Comparison of ENCODE assay signal across 30 mouse cellular contexts in genomic region chr16:45579883-45580282, GRCm38 (mm10). TPM values are rescaled to one million over a fixed set of nuclear protein-coding genes. Genes with fewer than 3 reads are reported as not detected.
DNase-seq lines count a peak whose midpoint lies in the region; ATAC-seq and TF ChIP-seq lines count a peak whose summit lies in the region.
"Had no signal": no experiment of that assay in that cellular context is flagged by ENCODE, and none has a peak within 500 bp of the region (broad histone marks: within the 10 kb centered on the region; RNA-seq: fewer than 3 reads in every experiment).

No protein-coding gene starts in this region.

- H3K4me3 ChIP-seq in liver, adult 2 months (ENCODE audit: insufficient read depth, low read depth, low read length), result no peak overlapping the region
- H3K4me3 ChIP-seq in liver, embryonic 12.5 days, result no peak overlapping the region
- H3K4me3 ChIP-seq in CH12.LX (replicated peaks in 1 of 3; ENCODE audit: low read depth in 2 of 3, low read length in 2 of 3, poor library complexity in 1 of 3) (no peak overlapping the region), ES-E14 (ENCODE audit: insufficient read depth in 1 of 2, low read depth in 1 of 2, low read length in 2 of 2, poor library complexity in 1 of 2, severe bottlenecking in 1 of 2) (no peak overlapping the region)
- H3K4me3 ChIP-seq in midbrain, embryonic 13.5 days (replicated peaks), result no peak overlapping the region
- H3K4me3 ChIP-seq: embryonic facial prominence, embryonic 12.5 days; erythroblast, embryonic 14.5 days; forebrain, embryonic 13.5 days; hindbrain, embryonic 10.5 days; kidney, embryonic 15.5 days; limb, embryonic 13.5 days; midbrain, embryonic 10.5 days; myocyte; neural tube, embryonic 15.5 days; stomach, embryonic 15.5 days had no signal

- H3K36me3 ChIP-seq in liver, adult 2 months (ENCODE audit: control insufficient read depth, insufficient read depth, low read length), result no peaks in the 10 kb centered on the region
- H3K36me3 ChIP-seq in liver, embryonic 12.5 days, result no peaks in the 10 kb centered on the region
- H3K36me3 ChIP-seq in CH12.LX (replicated peaks in 1 of 2; ENCODE audit: control insufficient read depth in 1 of 2, insufficient read depth in 1 of 2, low read length in 1 of 2) (no peaks in the 10 kb centered on the region), ES-E14 (ENCODE audit: control insufficient read depth, insufficient read depth, low read length, poor library complexity, severe bottlenecking) (no peaks in the 10 kb centered on the region)
- no peaks in the 10 kb centered on the region for H3K36me3 ChIP-seq in midbrain, embryonic 13.5 days
- H3K36me3 ChIP-seq: embryonic facial prominence, embryonic 12.5 days; hindbrain, embryonic 10.5 days; kidney, embryonic 15.5 days; limb, embryonic 13.5 days; midbrain, embryonic 10.5 days; neural tube, embryonic 15.5 days; stomach, embryonic 15.5 days had no signal

- dilution Hi-C loops in CH12.LX (cut with MboI; ENCODE audit: extremely low pct_ligation_motif_present, extremely low pct_unique_long_range_greater_than_20kb, low sequenced_read_pairs), result no loop called here

- TF ChIP-seq POLR2A in liver, adult 2 months (IDR thresholded peaks at IDR 0.05; ENCODE audit: extremely low read depth, insufficient read depth, low read length), result no peak
- TF ChIP-seq POLR2A in CH12.LX (IDR thresholded peaks at IDR 0.05; ENCODE audit: low read depth, low read length), result no peak

- H3K27ac ChIP-seq in liver, adult 2 months (replicated peaks; ENCODE audit: insufficient read depth, low read depth, low read length), result no peak overlapping the region
- no peak overlapping the region for H3K27ac ChIP-seq in liver, embryonic 12.5 days
- H3K27ac ChIP-seq in CH12.LX (ENCODE audit: insufficient read depth, low read depth), result no peak overlapping the region
- no peak overlapping the region for H3K27ac ChIP-seq in ES-E14 (ENCODE audit: insufficient read depth, low read depth, low read length, poor library complexity, severe bottlenecking)
- H3K27ac ChIP-seq in midbrain, embryonic 13.5 days, result no peak overlapping the region
- H3K27ac ChIP-seq: embryonic facial prominence, embryonic 12.5 days; forebrain, embryonic 13.5 days; hindbrain, embryonic 10.5 days; kidney, embryonic 15.5 days; limb, embryonic 13.5 days; midbrain, embryonic 10.5 days; neural tube, embryonic 15.5 days; stomach, embryonic 15.5 days had no signal

- H3K4me1 ChIP-seq in liver, adult 2 months (ENCODE audit: control insufficient read depth, insufficient read depth, low read length), result no peaks in the 10 kb centered on the region
- H3K4me1 ChIP-seq in liver, embryonic 12.5 days, result peaks cover 8% of the 10 kb centered on the region
- H3K4me1 ChIP-seq in CH12.LX (ENCODE audit: control insufficient read depth in 1 of 2, insufficient read depth in 2 of 2), result peaks cover 0 to 2% of the 10 kb centered on the region in 2 experiments; a peak in 1 of 4 replicates
- H3K4me1 ChIP-seq in ES-E14 (ENCODE audit: control insufficient read depth in 2 of 2, insufficient read depth in 2 of 2, low read length in 2 of 2, poor library complexity in 1 of 2), result no peaks in the 10 kb centered on the region
- H3K4me1 ChIP-seq in midbrain, embryonic 13.5 days (replicated peaks), result no peaks in the 10 kb centered on the region
- H3K4me1 ChIP-seq: embryonic facial prominence, embryonic 12.5 days; forebrain, embryonic 13.5 days; hindbrain, embryonic 10.5 days; kidney, embryonic 15.5 days; limb, embryonic 13.5 days; midbrain, embryonic 10.5 days; neural tube, embryonic 15.5 days; stomach, embryonic 15.5 days had no signal

- in situ Hi-C loops in CH12.LX (cut with MboI; ENCODE audit: low pct_ligation_motif_present, low pct_unique_long_range_greater_than_20kb, low sequenced_read_pairs), result loop anchor here (10.0 kb wide), 1 partner anchor 55 kb away; no protein-coding TSS in a partner anchor
- in situ Hi-C loops in ES-E14 (cut with MboI; ENCODE audit: low sequenced_read_pairs in 2 of 2, unreplicated experiment in 2 of 2), result no loop called here

- no peaks in the 10 kb centered on the region for H3K79me2 ChIP-seq in liver, adult 2 months (ENCODE audit: control insufficient read depth, insufficient read depth, low read length)
- no peaks in the 10 kb centered on the region for H3K79me2 ChIP-seq in CH12.LX (replicated peaks; ENCODE audit: control insufficient read depth, extremely low read depth, insufficient read depth, poor library complexity, severe bottlenecking)

- no peak for TF ChIP-seq EP300 in CH12.LX (IDR thresholded peaks at IDR 0.05; ENCODE audit: low read length)

- H3K9ac ChIP-seq in liver, adult 2 months (ENCODE audit: low read depth, low read length), result no peak overlapping the region
- H3K9ac ChIP-seq in liver, embryonic 12.5 days, result no peak overlapping the region
- H3K9ac ChIP-seq in CH12.LX (ENCODE audit: insufficient read depth, low read depth), result no peak overlapping the region
- H3K9ac ChIP-seq in ES-E14 (ENCODE audit: insufficient read depth, low read depth, low read length, poor library complexity, severe bottlenecking), result no peak overlapping the region
- no peak overlapping the region for H3K9ac ChIP-seq in midbrain, embryonic 13.5 days (replicated peaks)
- H3K9ac ChIP-seq: embryonic facial prominence, embryonic 12.5 days; forebrain, embryonic 13.5 days; kidney, embryonic 15.5 days; limb, embryonic 13.5 days; neural tube, embryonic 15.5 days; stomach, embryonic 15.5 days had no signal

- no peaks in the 10 kb centered on the region for H3K9me3 ChIP-seq in liver, embryonic 12.5 days (replicated peaks)
- H3K9me3 ChIP-seq in CH12.LX (replicated peaks; ENCODE audit: low read length) (no peaks in the 10 kb centered on the region), ES-E14 (ENCODE audit: control insufficient read depth, insufficient read depth, low read depth, low read length) (no peaks in the 10 kb centered on the region)
- H3K9me3 ChIP-seq in midbrain, embryonic 13.5 days, result no peaks in the 10 kb centered on the region
- H3K9me3 ChIP-seq: embryonic facial prominence, embryonic 12.5 days; forebrain, embryonic 13.5 days; hindbrain, embryonic 10.5 days; kidney, embryonic 15.5 days; limb, embryonic 13.5 days; midbrain, embryonic 10.5 days; neural tube, embryonic 15.5 days; stomach, embryonic 15.5 days had no signal

- no peaks in the 10 kb centered on the region for H3K27me3 ChIP-seq in liver, adult 2 months (ENCODE audit: control insufficient read depth, insufficient read depth, low read length)
- H3K27me3 ChIP-seq in liver, embryonic 12.5 days (replicated peaks), result no peaks in the 10 kb centered on the region
- H3K27me3 ChIP-seq in CH12.LX (replicated peaks), result no peaks in the 10 kb centered on the region
- H3K27me3 ChIP-seq in midbrain, embryonic 13.5 days, result no peaks in the 10 kb centered on the region
- H3K27me3 ChIP-seq: embryonic facial prominence, embryonic 12.5 days; forebrain, embryonic 13.5 days; kidney, embryonic 15.5 days; neural tube, embryonic 15.5 days; stomach, embryonic 15.5 days had no signal

- no peak for TF ChIP-seq CTCF in liver, adult 2 months (IDR thresholded peaks at IDR 0.05; ENCODE audit: low read depth, low read length)
- TF ChIP-seq CTCF in CH12.LX (conservative IDR thresholded peaks at IDR 0.05 in 1 of 2, IDR thresholded peaks at IDR 0.05 in 1 of 2; ENCODE audit: low read depth in 2 of 2, low read length in 2 of 2), result peak in 1 of 2 experiments; percentile 60; a peak in 2 of 4 replicates

- TF ChIP-seq RAD21 in CH12.LX (IDR thresholded peaks at IDR 0.05; ENCODE audit: low read depth, low read length), result peak; percentile 24

- H3K4me2 ChIP-seq in liver, embryonic 12.5 days, result no peak overlapping the region
- H3K4me2 ChIP-seq in CH12.LX (ENCODE audit: insufficient read depth, low read depth, poor library complexity, severe bottlenecking), result 0 out of 2 replicates have a peak overlapping the region, but pooled peaks have one; percentile 8
- H3K4me2 ChIP-seq in midbrain, embryonic 13.5 days (replicated peaks), result no peak overlapping the region
- H3K4me2 ChIP-seq: embryonic facial prominence, embryonic 12.5 days; forebrain, embryonic 13.5 days; kidney, embryonic 15.5 days; limb, embryonic 13.5 days; neural tube, embryonic 15.5 days; stomach, embryonic 15.5 days had no signal

- no peak for ATAC-seq in liver, embryonic 12.5 days
- ATAC-seq in megakaryocyte progenitor cell, adult 5-6 weeks (replicated peaks; ENCODE audit: poor library complexity), result peak; percentile 37
- no peak for ATAC-seq in midbrain, embryonic 13.5 days
- ATAC-seq: activated CD4-positive, CD25-positive, alpha-beta regulatory T cell, adult 4 months; forebrain, embryonic 13.5 days had no signal

- peak; percentile 5 for DNase-seq in liver, adult 2 months (ENCODE audit: extremely low read depth, low read depth, low spot score)
- DNase-seq in CH12.LX (ENCODE audit: extremely low read depth) (no peak), ES-E14 (ENCODE audit: low read depth, low spot score) (no peak)
- DNase-seq in spleen, postnatal 10 days (ENCODE audit: low spot score in 2 of 2), result no peak
- DNase-seq: adrenal gland, postnatal 14 days; cerebellum, adult 11 months; cerebellum, postnatal 10 days; gastrocnemius, postnatal 14 days; kidney, postnatal 4 days; spleen, adult 18-20 months had no signal

- 41% methylated on average over 12 of the region's 12 CpGs for WGBS in liver, adult 2 months
- 51% methylated on average over 12 of the region's 12 CpGs for WGBS in liver, embryonic 12.5 days (ENCODE audit: insufficient replicate concordance)
- 66% methylated on average over 12 of the region's 12 CpGs for WGBS in midbrain, embryonic 13.5 days

RNA-seq across cellular contexts. Expression of gene Gcsam, which starts 30.3 kb away (rescaled TPM):
- 0.09 and 0.20 TPM in 2 replicates for total RNA-seq in liver, adult 2 months (2014; rRNA removed)
- 0.05 and 0.15 TPM in 2 replicates for polyA plus RNA-seq in liver, adult 2 months (2012; rRNA removed)
- polyA plus RNA-seq in liver, embryonic 12.5 days (2016; fragmentation: Nextera tagmentation; extraction: Ambion mirVana), result 1.8 and 2.3 TPM in 2 replicates
- total RNA-seq in CH12.LX (2012; rRNA removed) (not detected in 2 replicates), CH12.LX (2014; rRNA removed) (not detected in 2 replicates), ES-E14 (2012; rRNA removed) (not detected in 2 replicates)
- polyA plus RNA-seq in CH12.LX (2012; ENCODE audit: insufficient read length, low read depth), result not detected in 2 replicates
- 0.35 and 0.46 TPM in 2 replicates for total RNA-seq in megakaryocyte progenitor cell, adult 5-6 weeks (2015)
- 0.30 TPM in 1 of 2 replicates, not detected in the other for total RNA-seq in megakaryocyte progenitor cell, adult 5-6 weeks (2017)
- not detected in 2 replicates for polyA plus RNA-seq in midbrain, embryonic 13.5 days (2015; fragmentation: Nextera tagmentation; extraction: Ambion mirVana)
- total RNA-seq: adrenal gland, postnatal 14 days; layer of hippocampus, postnatal 14 days; left cerebral cortex, postnatal 14 days had no signal
- polyA plus RNA-seq: erythroblast, embryonic 14.5 days; forebrain, embryonic 13.5 days; myocyte; neural tube, embryonic 15.5 days had no signal

RNA-seq across cellular contexts. Expression of gene Slc9c1, which starts 44.8 kb away (rescaled TPM):
- total RNA-seq in liver, adult 2 months (2014; rRNA removed), result not detected in 2 replicates
- not detected in 2 replicates for polyA plus RNA-seq in liver, adult 2 months (2012; rRNA removed)
- not detected in 2 replicates for polyA plus RNA-seq in liver, embryonic 12.5 days (2016; fragmentation: Nextera tagmentation; extraction: Ambion mirVana)
- total RNA-seq in CH12.LX (2012; rRNA removed), result not detected in 2 replicates
- total RNA-seq in CH12.LX (2014; rRNA removed), result not detected in 2 replicates
- polyA plus RNA-seq in CH12.LX (2012; ENCODE audit: insufficient read length, low read depth), result not detected in 2 replicates
- not detected in 2 replicates for total RNA-seq in ES-E14 (2012; rRNA removed)
- not detected in 2 replicates for total RNA-seq in megakaryocyte progenitor cell, adult 5-6 weeks (2015)
- total RNA-seq in megakaryocyte progenitor cell, adult 5-6 weeks (2017), result not detected in 2 replicates
- polyA plus RNA-seq in midbrain, embryonic 13.5 days (2015; fragmentation: Nextera tagmentation; extraction: Ambion mirVana), result not detected in 2 replicates
- total RNA-seq: adrenal gland, postnatal 14 days; gastrocnemius, postnatal 14 days; heart, adult 8-10 months; layer of hippocampus, postnatal 14 days; left cerebral cortex, postnatal 14 days had no signal
- polyA plus RNA-seq: activated CD4-positive, CD25-positive, alpha-beta regulatory T cell, adult 4 months; embryonic facial prominence, embryonic 12.5 days; erythroblast, embryonic 14.5 days; forebrain, embryonic 13.5 days; heart, embryonic 16.5 days; hindbrain, embryonic 10.5 days; kidney, embryonic 15.5 days; limb, embryonic 13.5 days; liver, embryonic 16.5 days; midbrain, embryonic 10.5 days; myocyte; neural tube, embryonic 15.5 days; stomach, embryonic 15.5 days had no signal

RNA-seq across cellular contexts. Expression of gene Gm17783, which starts 48.0 kb away (rescaled TPM):
- not detected in 2 replicates for total RNA-seq in liver, adult 2 months (2014; rRNA removed)
- polyA plus RNA-seq in liver, adult 2 months (2012; rRNA removed), result not detected in 2 replicates
- not detected in 2 replicates for polyA plus RNA-seq in liver, embryonic 12.5 days (2016; fragmentation: Nextera tagmentation; extraction: Ambion mirVana)
- total RNA-seq in CH12.LX (2012; rRNA removed), result 0.13 TPM in 1 of 2 replicates, not detected in the other
- not detected in 2 replicates for total RNA-seq in CH12.LX (2014; rRNA removed)
- polyA plus RNA-seq in CH12.LX (2012; ENCODE audit: insufficient read length, low read depth), result not detected in 2 replicates
- total RNA-seq in ES-E14 (2012; rRNA removed), result not detected in 2 replicates
- total RNA-seq in megakaryocyte progenitor cell, adult 5-6 weeks (2015), result not detected in 2 replicates
- total RNA-seq in megakaryocyte progenitor cell, adult 5-6 weeks (2017), result not detected in 2 replicates
- not detected in 2 replicates for polyA plus RNA-seq in midbrain, embryonic 13.5 days (2015; fragmentation: Nextera tagmentation; extraction: Ambion mirVana)
- total RNA-seq: adrenal gland, postnatal 14 days; gastrocnemius, postnatal 14 days; heart, adult 8-10 months; layer of hippocampus, postnatal 14 days had no signal
- polyA plus RNA-seq: activated CD4-positive, CD25-positive, alpha-beta regulatory T cell, adult 4 months; embryonic facial prominence, embryonic 12.5 days; erythroblast, embryonic 14.5 days; forebrain, embryonic 13.5 days; heart, embryonic 16.5 days; hindbrain, embryonic 10.5 days; limb, embryonic 13.5 days; liver, embryonic 16.5 days; midbrain, embryonic 10.5 days; myocyte; neural tube, embryonic 15.5 days; thymus, postnatal 0 days had no signal
